ENCODE assay signal across 37 mouse cellular contexts in the genomic region with DNA sequence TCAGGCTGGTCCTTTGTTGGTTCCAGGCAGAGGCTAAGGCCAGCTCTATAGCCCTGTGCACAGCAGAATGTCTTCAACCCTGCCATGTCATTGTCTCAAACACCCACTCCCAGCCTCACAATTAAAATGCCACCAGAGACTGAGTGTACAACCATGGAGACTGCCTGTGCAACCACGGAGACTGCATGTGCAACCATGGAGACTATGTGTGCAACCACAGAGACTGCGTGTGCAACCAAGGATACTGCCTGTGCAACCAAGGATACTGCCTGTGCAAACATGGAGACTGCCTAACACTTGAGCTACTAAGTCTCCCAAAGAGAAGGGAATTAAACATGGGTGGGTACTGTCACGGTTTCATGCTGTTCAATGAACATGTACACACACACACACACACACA. TPM values are rescaled to one million over a fixed set of nuclear protein-coding genes. Genes with fewer than 3 reads are reported as not detected.
"Had no signal": no experiment of that assay in that cellular context is flagged by ENCODE, and none has a peak within 500 bp of the region (broad histone marks: within the 10 kb centered on the region; RNA-seq: fewer than 3 reads in every experiment).

No protein-coding gene starts in this region.

- H3K36me3 ChIP-seq: limb, embryonic 10.5 days; limb, embryonic 12.5 days; limb, embryonic 13.5 days; limb, embryonic 15.5 days; liver, embryonic 12.5 days; liver, embryonic 13.5 days; liver, embryonic 15.5 days; lung, embryonic 15.5 days; midbrain, embryonic 10.5 days; midbrain, embryonic 12.5 days; midbrain, embryonic 13.5 days; midbrain, embryonic 15.5 days; neural tube, embryonic 12.5 days had no signal

- H3K27me3 ChIP-seq: limb, embryonic 13.5 days; limb, embryonic 15.5 days; liver, embryonic 12.5 days; liver, embryonic 13.5 days; liver, embryonic 15.5 days; lung, embryonic 15.5 days had no signal

- H3K9ac ChIP-seq: limb, embryonic 12.5 days; limb, embryonic 13.5 days; limb, embryonic 15.5 days; liver, embryonic 12.5 days; liver, embryonic 13.5 days; liver, embryonic 14.5 days; liver, embryonic 15.5 days; liver, postnatal 0 days; lung, embryonic 14.5 days; lung, embryonic 15.5 days; midbrain, embryonic 12.5 days; midbrain, embryonic 13.5 days; midbrain, embryonic 15.5 days; neural tube, embryonic 12.5 days had no signal

- ATAC-seq: liver, embryonic 12.5 days; liver, postnatal 0 days; lung, postnatal 0 days; midbrain, embryonic 13.5 days; midbrain, embryonic 15.5 days; midbrain, embryonic 16.5 days had no signal

- H3K4me2 ChIP-seq: limb, embryonic 12.5 days; limb, embryonic 13.5 days; limb, embryonic 15.5 days; liver, embryonic 11.5 days; liver, embryonic 12.5 days; liver, embryonic 13.5 days; liver, embryonic 15.5 days; lung, embryonic 14.5 days; lung, embryonic 15.5 days; midbrain, embryonic 11.5 days; midbrain, embryonic 12.5 days; midbrain, embryonic 13.5 days; midbrain, embryonic 15.5 days; neural tube, embryonic 12.5 days had no signal

- H3K27ac ChIP-seq: limb, embryonic 10.5 days; limb, embryonic 12.5 days; limb, embryonic 13.5 days; limb, embryonic 15.5 days; liver, embryonic 12.5 days; liver, embryonic 13.5 days; liver, embryonic 14.5 days; liver, embryonic 15.5 days; lung, embryonic 15.5 days; macrophage; midbrain, embryonic 10.5 days; midbrain, embryonic 12.5 days; midbrain, embryonic 13.5 days; midbrain, embryonic 15.5 days; neural tube, embryonic 12.5 days had no signal

- H3K4me3 ChIP-seq: limb, embryonic 10.5 days; limb, embryonic 12.5 days; limb, embryonic 13.5 days; limb, embryonic 15.5 days; liver, embryonic 12.5 days; liver, embryonic 13.5 days; liver, embryonic 15.5 days; lung, embryonic 15.5 days; megakaryocyte, embryonic 14.5 days; midbrain, embryonic 10.5 days; midbrain, embryonic 12.5 days; midbrain, embryonic 13.5 days; midbrain, embryonic 15.5 days; myocyte; neural tube, embryonic 12.5 days had no signal

- DNase-seq: left cerebral cortex, postnatal 4 days; liver; liver, embryonic 13.5 days; liver, postnatal 0 days; lung, adult 18-20 months; lung, adult 2 months; lung, embryonic 14.5 days; lung, postnatal 10 days; lung, postnatal 14 days; lung, postnatal 36 days; lung, postnatal 4 days; midbrain, embryonic 14.5 days had no signal

- H3K4me1 ChIP-seq: liver, embryonic 12.5 days; liver, embryonic 13.5 days; liver, embryonic 15.5 days; megakaryocyte, embryonic 14.5 days; midbrain, embryonic 13.5 days; midbrain, embryonic 15.5 days; neural tube, embryonic 12.5 days had no signal

- H3K9me3 ChIP-seq: limb, embryonic 10.5 days; limb, embryonic 12.5 days; limb, embryonic 13.5 days; limb, embryonic 15.5 days; liver, embryonic 12.5 days; liver, embryonic 13.5 days; liver, embryonic 15.5 days; lung, embryonic 15.5 days; midbrain, embryonic 10.5 days; midbrain, embryonic 12.5 days; midbrain, embryonic 13.5 days; midbrain, embryonic 15.5 days; neural tube, embryonic 12.5 days had no signal

RNA-seq across cellular contexts. Expression of a gene that starts 22.8 kb away (rescaled TPM):
- total RNA-seq: liver, adult 2 months; megakaryocyte progenitor cell, adult 5-6 weeks; megakaryocyte, adult 5-6 weeks; megakaryocyte-erythroid progenitor cell, adult 5-6 weeks; monocyte, adult 5-6 weeks had no signal
- polyA plus RNA-seq: liver, adult 2 months; macrophage had no signal
